Mouse (Mus musculus) cerebellum, adult 2 months (tissue): ENCODE data around the gene Ankrd27.

ENCODE experiments used
- CTCF ChIP-seq: fragments of 200-500 bp; IDR thresholded peaks from 2 replicates; pipeline ENCODE4 v1.5.1; 2011; ENCODE audit warnings: low read depth, mild to moderate bottlenecking, control low read depth, low read length, moderate library complexity, borderline replicate concordance; ENCODE audit not compliant: insufficient read depth
- POLR2A ChIP-seq: fragments of 200-500 bp; IDR thresholded peaks from 2 replicates; pipeline ENCODE4 v1.6.1; 2011; ENCODE audit warnings: low read length, control low read depth, borderline replicate concordance; ENCODE audit not compliant: insufficient read depth

GRCm38 (mm10) chr7:35556905-35557304 lies 29.1 kb upstream of the Ankrd27 start:
- TF ChIP-seq CTCF (no peak), POLR2A (no peak)
